Mouse (Mus musculus): ENCODE data around the gene Zfyve9. TPM values are rescaled to one million over a fixed set of nuclear protein-coding genes. Genes with fewer than 3 reads are reported as not detected.
"Not testable (repeated sequence)": the region's sequence is repeated elsewhere in the genome, so short reads cannot be mapped to it uniquely, and the experiment has no call there.

The Zfyve9 gene
- polyA plus RNA-seq, 1 experiment from 2014 or later: 7.8 TPM

- no peak overlapping the region for H3K4me3 ChIP-seq (ENCODE audit: low read depth, low read length)
- no peak overlapping the region for H3K4me2 ChIP-seq (replicated peaks; ENCODE audit: low read depth, low read length)
- H3K9ac ChIP-seq (replicated peaks; ENCODE audit: low read depth, low read length): no peak overlapping the region
- H3K27me3 ChIP-seq (ENCODE audit: control insufficient read depth, insufficient read depth, low read length): no peaks in the 10 kb centered on the region
- peaks cover 8% of the 10 kb centered on the region for H3K36me3 ChIP-seq (ENCODE audit: control insufficient read depth, insufficient read depth, low read length)
- no peak overlapping the region for H3K27ac ChIP-seq (ENCODE audit: low read length)
- no peaks in the 10 kb centered on the region for H3K4me1 ChIP-seq (ENCODE audit: control insufficient read depth, insufficient read depth, low read length)
- no peaks in the 10 kb centered on the region for H3K9me3 ChIP-seq (ENCODE audit: control insufficient read depth, low read depth, low read length)
- ATAC-seq (ENCODE audit: insufficient number of reproducible peaks, insufficient read depth, low FRiP score, low read depth): no peak
These were observed 89.1 kb downstream of the Zfyve9 start for GRCm38 (mm10) chr4:108691469-108691868.

- Histone ChIP-seq H3K36me3 (ENCODE audit: control insufficient read depth, insufficient read depth, low read length) (peaks cover 13% of the 10 kb centered on the region), H3K27me3 (ENCODE audit: control insufficient read depth, insufficient read depth, low read length) (no peaks in the 10 kb centered on the region), H3K4me2 (replicated peaks; ENCODE audit: low read depth, low read length) (no peak overlapping the region), H3K4me1 (ENCODE audit: control insufficient read depth, insufficient read depth, low read length) (no peaks in the 10 kb centered on the region), H3K9me3 (ENCODE audit: control insufficient read depth, low read depth, low read length) (no peaks in the 10 kb centered on the region), H3K4me3 (ENCODE audit: low read depth, low read length) (no peak overlapping the region), H3K27ac (ENCODE audit: low read length) (no peak overlapping the region), H3K9ac (replicated peaks; ENCODE audit: low read depth, low read length) (no peak overlapping the region)
- no peak for ATAC-seq (ENCODE audit: insufficient number of reproducible peaks, insufficient read depth, low FRiP score, low read depth)
- WGBS: 95% methylated on average over 3 of the region's 3 CpGs
These were observed 90.1 kb downstream of the Zfyve9 start for GRCm38 (mm10) chr4:108690479-108690878.

GRCm38 (mm10) chr4:108687098-108687497 lies 93.5 kb downstream of the Zfyve9 start:
- 80% methylated on average over 6 of the region's 7 CpGs for WGBS

GRCm38 (mm10) chr4:108686156-108686555 lies 94.4 kb downstream of the Zfyve9 start:
- Histone ChIP-seq H3K9me3 (ENCODE audit: control insufficient read depth, low read depth, low read length) (no peaks in the 10 kb centered on the region), H3K9ac (replicated peaks; ENCODE audit: low read depth, low read length) (no peak overlapping the region)
- no peak for ATAC-seq (ENCODE audit: insufficient number of reproducible peaks, insufficient read depth, low FRiP score, low read depth)

More at GRCm38 (mm10) chr4:108687098-108687497, 93.5 kb downstream of the Zfyve9 start:
- not testable (repeated sequence) for H3K27me3 ChIP-seq (ENCODE audit: control insufficient read depth, insufficient read depth, low read length); H3K4me3 ChIP-seq (ENCODE audit: low read depth, low read length); H3K9me3 ChIP-seq (ENCODE audit: control insufficient read depth, low read depth, low read length); H3K4me2 ChIP-seq (replicated peaks; ENCODE audit: low read depth, low read length); H3K4me1 ChIP-seq (ENCODE audit: control insufficient read depth, insufficient read depth, low read length); ATAC-seq (ENCODE audit: insufficient number of reproducible peaks, insufficient read depth, low FRiP score, low read depth); H3K27ac ChIP-seq (ENCODE audit: low read length); H3K9ac ChIP-seq (replicated peaks; ENCODE audit: low read depth, low read length)
- peaks cover 13% of the 10 kb centered on the region for H3K36me3 ChIP-seq (ENCODE audit: control insufficient read depth, insufficient read depth, low read length)

GRCm38 (mm10) chr4:108664407-108664806 lies 116.2 kb downstream of the Zfyve9 start:
- Histone ChIP-seq H3K4me2 (replicated peaks; ENCODE audit: low read depth, low read length) (no peak overlapping the region), H3K27ac (ENCODE audit: low read length) (no peak overlapping the region), H3K9ac (replicated peaks; ENCODE audit: low read depth, low read length) (no peak overlapping the region), H3K4me3 (ENCODE audit: low read depth, low read length) (no peak overlapping the region), H3K9me3 (ENCODE audit: control insufficient read depth, low read depth, low read length) (no peaks in the 10 kb centered on the region), H3K36me3 (ENCODE audit: control insufficient read depth, insufficient read depth, low read length) (peaks cover 5% of the 10 kb centered on the region), H3K4me1 (ENCODE audit: control insufficient read depth, insufficient read depth, low read length) (no peaks in the 10 kb centered on the region), H3K27me3 (ENCODE audit: control insufficient read depth, insufficient read depth, low read length) (no peaks in the 10 kb centered on the region)
- 69% methylated on average over 2 of the region's 2 CpGs for WGBS
- no peak for ATAC-seq (ENCODE audit: insufficient number of reproducible peaks, insufficient read depth, low FRiP score, low read depth)

More at GRCm38 (mm10) chr4:108686156-108686555, 94.4 kb downstream of the Zfyve9 start:
- no peak overlapping the region for H3K4me3 ChIP-seq (ENCODE audit: low read depth, low read length)
- 0 out of 2 replicates have a peak, but pooled peaks cover 5% of the 10 kb centered on the region for H3K36me3 ChIP-seq (ENCODE audit: control insufficient read depth, insufficient read depth, low read length)
- H3K27me3 ChIP-seq (ENCODE audit: control insufficient read depth, insufficient read depth, low read length): no peaks in the 10 kb centered on the region
- WGBS: 60% methylated on average over 3 of the region's 3 CpGs
- no peaks in the 10 kb centered on the region for H3K4me1 ChIP-seq (ENCODE audit: control insufficient read depth, insufficient read depth, low read length)
- no peak overlapping the region for H3K27ac ChIP-seq (ENCODE audit: low read length)
- no peak overlapping the region for H3K4me2 ChIP-seq (replicated peaks; ENCODE audit: low read depth, low read length)

- no peak for ATAC-seq (ENCODE audit: insufficient number of reproducible peaks, insufficient read depth, low FRiP score, low read depth)
- 82% methylated on average over 5 of the region's 5 CpGs for WGBS
- peaks cover 16% of the 10 kb centered on the region for H3K36me3 ChIP-seq (ENCODE audit: control insufficient read depth, insufficient read depth, low read length)
These were observed 141.8 kb downstream of the Zfyve9 start for GRCm38 (mm10) chr4:108638752-108639151.

GRCm38 (mm10) chr4:108637721-108638120 lies 142.9 kb downstream of the Zfyve9 start:
- Histone ChIP-seq H3K27me3 (ENCODE audit: control insufficient read depth, insufficient read depth, low read length) (no peaks in the 10 kb centered on the region), H3K4me3 (ENCODE audit: low read depth, low read length) (no peak overlapping the region), H3K27ac (ENCODE audit: low read length) (no peak overlapping the region), H3K9me3 (ENCODE audit: control insufficient read depth, low read depth, low read length) (no peaks in the 10 kb centered on the region), H3K9ac (replicated peaks; ENCODE audit: low read depth, low read length) (no peak overlapping the region), H3K4me2 (replicated peaks; ENCODE audit: low read depth, low read length) (no peak overlapping the region), H3K36me3 (ENCODE audit: control insufficient read depth, insufficient read depth, low read length) (peaks cover 13% of the 10 kb centered on the region), H3K4me1 (ENCODE audit: control insufficient read depth, insufficient read depth, low read length) (no peaks in the 10 kb centered on the region)
- WGBS: 79% methylated on average over 3 of the region's 3 CpGs
- ATAC-seq (ENCODE audit: insufficient number of reproducible peaks, insufficient read depth, low FRiP score, low read depth): no peak

More at GRCm38 (mm10) chr4:108638752-108639151, 141.8 kb downstream of the Zfyve9 start:
- no peaks in the 10 kb centered on the region for H3K4me1 ChIP-seq (ENCODE audit: control insufficient read depth, insufficient read depth, low read length)
- H3K9me3 ChIP-seq (ENCODE audit: control insufficient read depth, low read depth, low read length): no peaks in the 10 kb centered on the region
- no peak overlapping the region for H3K27ac ChIP-seq (ENCODE audit: low read length)
- H3K9ac ChIP-seq (replicated peaks; ENCODE audit: low read depth, low read length): no peak overlapping the region
- H3K4me3 ChIP-seq (ENCODE audit: low read depth, low read length): no peak overlapping the region
- H3K4me2 ChIP-seq (replicated peaks; ENCODE audit: low read depth, low read length): no peak overlapping the region
- H3K27me3 ChIP-seq (ENCODE audit: control insufficient read depth, insufficient read depth, low read length): no peaks in the 10 kb centered on the region

GRCm38 (mm10) chr4:108635101-108635500 lies 145.5 kb downstream of the Zfyve9 start:
- Histone ChIP-seq H3K4me1 (ENCODE audit: control insufficient read depth, insufficient read depth, low read length) (no peaks in the 10 kb centered on the region), H3K4me2 (replicated peaks; ENCODE audit: low read depth, low read length) (no peak overlapping the region), H3K27me3 (ENCODE audit: control insufficient read depth, insufficient read depth, low read length) (no peaks in the 10 kb centered on the region), H3K9ac (replicated peaks; ENCODE audit: low read depth, low read length) (no peak overlapping the region), H3K9me3 (ENCODE audit: control insufficient read depth, low read depth, low read length) (no peaks in the 10 kb centered on the region), H3K4me3 (ENCODE audit: low read depth, low read length) (no peak overlapping the region), H3K27ac (ENCODE audit: low read length) (no peak overlapping the region), H3K36me3 (ENCODE audit: control insufficient read depth, insufficient read depth, low read length) (peaks cover 32% of the 10 kb centered on the region)
- ATAC-seq (ENCODE audit: insufficient number of reproducible peaks, insufficient read depth, low FRiP score, low read depth): no peak

GRCm38 (mm10) chr4:108634696-108635095 lies 145.9 kb downstream of the Zfyve9 start:
- Histone ChIP-seq H3K4me2 (replicated peaks; ENCODE audit: low read depth, low read length) (no peak overlapping the region), H3K9ac (replicated peaks; ENCODE audit: low read depth, low read length) (no peak overlapping the region), H3K4me3 (ENCODE audit: low read depth, low read length) (no peak overlapping the region), H3K36me3 (ENCODE audit: control insufficient read depth, insufficient read depth, low read length) (peaks cover 36% of the 10 kb centered on the region), H3K4me1 (ENCODE audit: control insufficient read depth, insufficient read depth, low read length) (no peaks in the 10 kb centered on the region), H3K27me3 (ENCODE audit: control insufficient read depth, insufficient read depth, low read length) (no peaks in the 10 kb centered on the region), H3K27ac (ENCODE audit: low read length) (no peak overlapping the region), H3K9me3 (ENCODE audit: control insufficient read depth, low read depth, low read length) (no peaks in the 10 kb centered on the region)
- WGBS: 87% methylated on average over 4 of the region's 4 CpGs
- no peak for ATAC-seq (ENCODE audit: insufficient number of reproducible peaks, insufficient read depth, low FRiP score, low read depth)

All from stomach, embryonic 14.5 days (tissue).